Mouse (Mus musculus) forebrain, embryonic 15.5 days (tissue): ENCODE measurements around the gene Camk2n2. TPM values are rescaled to one million over a fixed set of nuclear protein-coding genes. Genes with fewer than 3 reads are reported as not detected.

Source experiments
- ATAC-seq: fragments of 200-750 bp; cut with Nextera tagmentation; replicated peaks from 2 replicates; pipeline ENCODE4 v1.8.0; 2017; ENCODE audit warnings: mild to moderate bottlenecking, moderate TSS enrichment, moderate library complexity
- H3K27ac ChIP-seq: fragments of 300-500 bp; sonication (generic); replicated peaks from 2 replicates; pipeline ENCODE4 v1.5.1; 2015; ENCODE audit warnings: mild to moderate bottlenecking, inconsistent platforms
- H3K27me3 ChIP-seq: fragments of 300-500 bp; sonication (generic); 2 replicates; pipeline ENCODE4 v1.6.1; 2015; ENCODE audit warnings: inconsistent platforms
- H3K36me3 ChIP-seq: fragments of 300-500 bp; sonication (generic); 2 replicates; pipeline ENCODE4 v1.6.1; 2015; ENCODE audit warnings: mild to moderate bottlenecking, inconsistent platforms
- H3K4me1 ChIP-seq: fragments of 300-500 bp; sonication (generic); 2 replicates; pipeline ENCODE4 v1.6.1; 2015; ENCODE audit warnings: inconsistent platforms
- H3K4me2 ChIP-seq: fragments of 300-500 bp; sonication (generic); replicated peaks from 2 replicates; pipeline ENCODE4 v1.6.1; 2015; ENCODE audit warnings: mild to moderate bottlenecking, inconsistent platforms
- H3K4me3 ChIP-seq: fragments of 300-500 bp; sonication (generic); 2 replicates; pipeline ENCODE4 v1.5.1; 2015; ENCODE audit warnings: mild to moderate bottlenecking, inconsistent platforms
- H3K9ac ChIP-seq: fragments of 300-500 bp; sonication (generic); replicated peaks from 2 replicates; pipeline ENCODE4 v1.6.1; 2015; ENCODE audit warnings: mild to moderate bottlenecking, inconsistent platforms
- H3K9me3 ChIP-seq: fragments of 300-500 bp; sonication (generic); 2 replicates; pipeline ENCODE4 v1.6.1; 2016; ENCODE audit warnings: inconsistent platforms
- WGBS: fragments of 180-500 bp; shearing (Covaris S2); methylation state at CpG from one replicate; pipeline ENCODE4 v1.1.7; 2015; ENCODE audit warnings: mixed read lengths; 5-methylcytosine and 5-hydroxymethylcytosine counted together
- polyA plus RNA-seq: library from polyadenylated mRNA; unstranded; fragments of >200 nt; fragmentation: Nextera tagmentation; extraction: Ambion mirVana; gene quantifications from 2 replicates; pipeline ENCODE4 v1.2.1, GENCODE M21; 2015

The Camk2n2 gene
- polyA plus RNA-seq, 1 experiment from 2014 or later = 20.9 TPM

DNA sequence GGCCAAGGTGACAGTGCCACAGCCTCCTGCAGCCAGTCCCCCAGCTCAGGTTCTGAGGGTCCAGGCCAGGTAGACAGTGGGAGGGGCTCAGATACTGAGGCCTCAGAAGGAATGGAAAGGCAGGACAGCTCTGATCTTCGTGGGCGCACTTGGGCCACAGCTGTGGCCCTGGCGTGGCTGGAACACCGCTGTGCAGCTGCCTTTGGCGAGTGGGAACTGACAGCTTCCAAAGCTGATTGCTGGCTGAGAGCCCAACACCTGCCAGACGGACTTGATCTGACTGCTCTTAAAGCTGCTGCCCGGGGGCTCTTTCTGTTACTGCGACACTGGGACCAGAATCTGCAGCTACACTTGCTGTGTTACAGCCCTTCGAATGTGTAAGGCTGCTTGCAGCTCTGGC is 16.4 kb downstream of the Camk2n2 start:
- H3K4me1 ChIP-seq = peaks cover 11% of the 10 kb centered on the region
- no peak overlapping the region for H3K4me2 ChIP-seq
- WGBS = 43% methylated on average over 9 of the region's 9 CpGs
- peaks cover 39% of the 10 kb centered on the region for H3K36me3 ChIP-seq
- no peak overlapping the region for H3K4me3 ChIP-seq
- H3K27me3 ChIP-seq = no peaks in the 10 kb centered on the region
- no peak overlapping the region for H3K9ac ChIP-seq
- no peaks in the 10 kb centered on the region for H3K9me3 ChIP-seq
- H3K27ac ChIP-seq = no peak overlapping the region; the same call in 1 of the 2 replicates
- 0 out of 2 replicates have a peak, but pooled peaks have one; percentile 34 for ATAC-seq

DNA sequence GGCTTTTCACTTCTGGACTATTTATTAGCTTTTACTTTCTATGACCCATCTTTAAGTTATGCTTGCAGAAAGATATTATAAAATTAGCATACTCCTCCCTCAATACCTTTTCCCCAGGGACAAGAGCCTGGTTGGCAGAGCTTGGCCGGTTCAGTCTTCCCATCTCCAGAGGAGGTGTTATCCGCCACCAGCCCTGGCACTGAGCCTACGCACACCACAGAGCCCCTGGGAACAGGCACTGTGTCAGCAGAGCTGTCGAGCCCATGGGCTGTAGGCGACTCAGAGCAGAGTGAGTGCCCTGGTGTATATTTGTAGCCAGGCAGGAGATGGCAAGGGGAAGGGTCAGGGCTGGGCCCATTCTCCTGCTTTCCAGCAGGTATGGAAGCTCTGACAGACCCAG is 20.6 kb downstream of the Camk2n2 start:
- H3K9me3 ChIP-seq = no peaks in the 10 kb centered on the region
- H3K36me3 ChIP-seq = peaks cover 15% of the 10 kb centered on the region; the same call in 1 of the 2 replicates
- no peak overlapping the region for H3K4me3 ChIP-seq
- no peak overlapping the region for H3K4me2 ChIP-seq
- H3K9ac ChIP-seq = no peak overlapping the region
- no peak for ATAC-seq
- 0 out of 2 replicates have a peak, but pooled peaks cover 5% of the 10 kb centered on the region for H3K27me3 ChIP-seq
- H3K4me1 ChIP-seq = no peaks in the 10 kb centered on the region
- 60% methylated on average over 5 of the region's 5 CpGs for WGBS
- no peak overlapping the region for H3K27ac ChIP-seq

- no peaks in the 10 kb centered on the region for H3K36me3 ChIP-seq
- no peaks in the 10 kb centered on the region for H3K9me3 ChIP-seq
- no peak overlapping the region for H3K4me2 ChIP-seq
- no peak overlapping the region for H3K4me3 ChIP-seq
- no peak overlapping the region for H3K9ac ChIP-seq
- 79% methylated on average over 7 of the region's 7 CpGs for WGBS
- no peaks in the 10 kb centered on the region for H3K4me1 ChIP-seq
- ATAC-seq = no peak
- H3K27me3 ChIP-seq = peaks cover 25% of the 10 kb centered on the region
- no peak overlapping the region for H3K27ac ChIP-seq
These were observed 24.2 kb downstream of the Camk2n2 start for GRCm38 (mm10) chr16:20596687-20597441.

DNA sequence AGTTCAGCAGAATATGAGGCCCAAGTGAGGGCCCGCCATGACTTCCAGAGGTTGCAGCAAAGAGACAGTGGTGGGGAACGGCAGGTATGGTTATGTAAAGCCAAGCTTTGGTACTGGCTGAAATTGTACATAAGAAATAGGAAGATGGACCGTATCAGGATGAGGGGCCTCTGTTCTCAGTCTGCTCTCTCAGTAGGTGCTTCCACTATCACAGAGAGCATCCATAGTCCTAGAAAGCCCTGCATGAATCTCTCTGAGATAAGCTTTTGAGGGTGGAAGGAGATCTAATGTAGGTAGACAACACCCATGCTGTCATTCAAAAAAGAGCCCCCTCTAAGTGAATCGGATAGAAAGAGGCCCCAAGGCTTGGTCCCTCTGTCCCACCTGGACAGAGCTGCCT is 25.4 kb downstream of the Camk2n2 start:
- WGBS = 86% methylated on average over 4 of the region's 4 CpGs
- no peak overlapping the region for H3K4me2 ChIP-seq
- H3K4me3 ChIP-seq = no peak overlapping the region
- H3K27ac ChIP-seq = no peak overlapping the region
- peaks cover 36% of the 10 kb centered on the region for H3K27me3 ChIP-seq
- H3K4me1 ChIP-seq = peaks cover 7% of the 10 kb centered on the region
- no peak for ATAC-seq
- no peak overlapping the region for H3K9ac ChIP-seq
- no peaks in the 10 kb centered on the region for H3K36me3 ChIP-seq
- H3K9me3 ChIP-seq = no peaks in the 10 kb centered on the region

DNA sequence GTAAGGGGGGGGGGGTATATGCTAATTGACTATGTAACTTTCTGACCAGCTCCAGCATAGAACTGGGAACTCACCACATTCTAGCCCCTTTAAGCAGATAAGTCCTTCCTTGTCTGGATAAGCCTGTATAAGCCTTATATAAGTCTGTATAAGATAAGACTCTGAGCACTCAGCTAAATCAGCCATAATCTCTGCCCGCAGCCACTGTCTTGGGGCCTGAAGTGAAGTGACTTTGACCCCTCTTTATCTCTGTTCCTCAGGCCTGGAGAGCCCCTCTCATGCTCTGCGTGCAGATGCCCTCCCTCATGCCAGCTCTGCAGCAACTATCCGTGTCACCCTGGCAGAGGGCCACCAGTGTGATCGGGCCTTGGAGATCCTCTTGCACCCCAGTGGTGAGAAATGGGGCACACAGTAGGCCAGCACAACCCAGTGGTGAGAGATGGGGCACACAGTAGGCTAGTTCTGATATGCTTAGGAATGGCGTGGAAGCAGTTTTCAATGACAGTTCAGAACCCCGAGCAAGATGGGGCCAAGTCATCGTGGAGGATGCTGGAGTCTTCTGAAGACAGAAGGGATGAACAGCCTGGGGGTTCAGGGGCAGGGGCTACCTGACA is 25.9 kb downstream of the Camk2n2 start:
- Histone ChIP-seq H3K4me1 (peaks cover 13% of the 10 kb centered on the region), H3K9me3 (no peaks in the 10 kb centered on the region), H3K4me3 (no peak overlapping the region), H3K27ac (no peak overlapping the region), H3K27me3 (peaks cover 42% of the 10 kb centered on the region), H3K36me3 (no peaks in the 10 kb centered on the region), H3K9ac (no peak overlapping the region), H3K4me2 (no peak overlapping the region)
- 88% methylated on average over 7 of the region's 7 CpGs for WGBS
- no peak for ATAC-seq

DNA sequence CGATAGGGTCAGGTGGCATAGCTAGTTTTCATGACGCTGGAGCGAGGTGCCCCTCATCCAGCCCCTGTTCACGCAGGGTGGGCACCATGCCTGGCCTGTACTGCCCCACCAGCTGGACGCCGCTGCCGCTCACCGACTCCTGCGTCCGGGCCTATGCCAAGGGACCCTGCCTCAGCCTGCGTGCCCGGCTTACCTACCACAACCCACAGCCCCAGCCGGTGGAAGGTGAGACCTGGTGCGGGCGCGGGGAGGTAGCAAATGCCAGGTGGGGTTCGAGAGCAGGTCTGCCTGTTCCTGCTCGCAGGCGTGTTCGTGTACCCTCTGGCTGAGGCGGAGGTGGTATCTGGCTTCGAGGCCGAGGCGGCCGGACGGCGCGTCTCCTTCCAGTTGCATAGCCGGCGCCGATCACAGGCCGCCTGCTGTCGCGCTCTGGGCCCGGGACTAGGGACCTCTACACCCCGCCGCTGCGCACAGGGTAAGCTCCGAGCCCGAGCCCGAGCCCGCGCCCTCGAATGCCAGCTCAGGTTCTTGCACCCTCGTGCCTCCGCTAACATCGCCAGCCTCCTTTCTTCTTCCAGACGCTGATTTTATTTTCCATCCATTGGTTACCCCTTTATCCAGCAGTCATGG is 29.9 kb downstream of the Camk2n2 start:
- Histone ChIP-seq H3K9me3 (no peaks in the 10 kb centered on the region), H3K36me3 (no peaks in the 10 kb centered on the region), H3K4me2 (peak overlapping the region; percentile 98), H3K4me1 (peaks cover 23% of the 10 kb centered on the region), H3K9ac (no peak overlapping the region), H3K27me3 (peaks cover 56% of the 10 kb centered on the region), H3K4me3 (peak overlapping the region; percentile 14), H3K27ac (no peak overlapping the region)
- 3% methylated on average over 44 of the region's 48 CpGs for WGBS
- ATAC-seq = 0 out of 2 replicates have a peak, but pooled peaks have one; percentile 9

DNA sequence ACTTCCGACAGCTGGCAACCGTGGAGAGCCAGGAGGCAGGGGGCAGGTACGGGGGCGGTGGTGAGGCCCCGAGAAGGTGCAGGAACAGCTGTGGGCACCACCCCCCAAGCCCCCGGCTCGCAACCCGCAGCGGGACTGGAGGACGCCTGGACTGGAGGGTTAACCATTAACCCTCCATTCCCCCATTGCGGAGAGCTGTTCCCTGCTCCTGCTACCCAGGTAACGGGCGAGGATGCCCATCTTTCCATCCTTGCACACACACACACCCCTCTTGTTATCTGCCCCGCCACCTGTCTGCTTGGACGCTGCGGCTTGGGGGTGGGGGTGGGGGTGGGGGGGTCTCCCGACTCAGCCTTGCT is 30.4 kb downstream of the Camk2n2 start:
- Histone ChIP-seq H3K4me1 (peaks cover 23% of the 10 kb centered on the region), H3K9me3 (no peaks in the 10 kb centered on the region), H3K27ac (no peak overlapping the region), H3K36me3 (no peaks in the 10 kb centered on the region), H3K4me2 (peak overlapping the region; percentile 98), H3K9ac (no peak overlapping the region), H3K27me3 (peaks cover 51% of the 10 kb centered on the region), H3K4me3 (peak overlapping the region; percentile 61)
- 2% methylated on average over 17 of the region's 17 CpGs for WGBS
- 0 out of 2 replicates have a peak, but pooled peaks have one; percentile 3 for ATAC-seq

DNA sequence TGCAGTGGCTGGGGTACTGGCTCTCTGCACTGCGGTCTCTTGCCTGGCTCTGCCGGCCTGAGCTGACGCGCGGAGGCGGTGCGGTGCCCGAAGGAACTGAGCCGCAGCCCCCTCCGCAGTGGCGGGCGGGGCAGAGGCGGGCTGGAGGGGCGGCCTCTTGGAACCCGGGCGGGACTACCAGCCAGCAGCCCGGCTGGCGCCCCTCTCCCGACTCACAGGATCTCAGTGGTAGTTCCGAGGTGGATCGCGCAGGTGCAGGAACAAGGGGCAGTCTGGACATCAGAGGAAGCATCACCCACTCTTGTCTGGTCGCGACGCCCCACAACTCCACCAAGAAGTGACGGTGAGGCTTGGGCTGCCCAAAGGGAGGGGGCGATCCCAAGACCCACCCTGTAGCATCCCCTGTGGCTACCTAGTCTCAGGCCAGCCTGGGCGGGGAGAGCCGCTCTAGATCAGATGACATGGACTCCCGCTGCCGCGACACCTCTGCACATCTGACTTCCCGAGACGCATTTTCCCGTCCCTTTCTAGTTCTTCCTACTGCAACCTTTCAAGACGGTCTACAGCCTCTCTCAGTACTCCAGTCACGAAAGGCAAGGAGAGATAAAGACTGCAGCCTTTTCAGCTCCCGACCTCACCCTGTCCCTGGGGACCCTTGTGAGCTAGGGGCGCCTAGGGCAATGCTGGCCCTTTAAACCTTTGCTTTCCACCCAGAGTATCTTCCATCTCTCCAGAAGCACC is 31.0 kb downstream of the Camk2n2 start:
- peaks cover 51% of the 10 kb centered on the region for H3K27me3 ChIP-seq
- no peak overlapping the region for H3K27ac ChIP-seq

DNA sequence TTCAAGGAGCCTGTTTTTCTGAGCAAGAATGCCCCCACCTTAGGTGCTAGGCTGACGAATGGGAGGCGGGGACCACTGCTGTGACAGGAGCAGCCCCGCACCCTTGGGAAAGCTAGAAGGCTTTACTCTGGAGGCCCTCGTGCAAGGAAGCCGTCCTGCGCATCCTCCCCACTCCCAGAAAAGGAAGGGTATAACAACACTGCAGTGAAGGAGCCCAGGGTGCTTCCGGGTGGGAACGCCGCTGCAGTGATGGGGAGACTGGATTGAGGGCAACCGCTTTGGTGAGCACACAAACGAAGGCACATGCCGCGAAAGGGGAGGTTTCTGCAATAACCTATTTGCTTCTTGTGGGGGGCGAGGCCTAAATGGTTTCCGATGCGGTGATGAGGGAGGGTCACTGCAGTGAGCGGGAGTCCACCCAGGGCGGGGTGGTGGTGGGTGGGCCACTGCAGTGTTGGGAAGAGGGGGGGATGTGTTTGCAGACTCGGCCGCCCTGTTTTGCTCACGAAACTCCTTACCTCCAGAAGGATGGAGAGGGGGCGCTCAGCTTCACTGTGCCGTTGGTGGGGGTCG is 31.6 kb downstream of the Camk2n2 start, which contains the start of gene Vwa5b2:
Gene Vwa5b2 (plus strand): TSS at position 106 of the 573 bp plus-strand sequence.
- 1% methylated on average over 24 of the region's 24 CpGs for WGBS
- Histone ChIP-seq H3K9ac (peak within 1 kb of the TSS; percentile 57), H3K27me3 (peaks cover 51% of the 10 kb centered on the region), H3K4me3 (peak within 1 kb of the TSS; percentile 61), H3K27ac (no peak within 1 kb of the TSS; the same call in 1 of the 2 replicates), H3K4me1 (peaks cover 23% of the 10 kb centered on the region), H3K36me3 (no peaks in the 10 kb centered on the region), H3K9me3 (no peaks in the 10 kb centered on the region), H3K4me2 (peak within 1 kb of the TSS; percentile 98)
- peak; percentile 73 for ATAC-seq

More for the DNA sequence above, 31.0 kb downstream of the Camk2n2 start:
- H3K9ac ChIP-seq = peak overlapping the region; percentile 57
- ATAC-seq = peak; percentile 87
- H3K36me3 ChIP-seq = no peaks in the 10 kb centered on the region
- WGBS = under 1% methylated on average over 39 of the region's 39 CpGs
- H3K4me2 ChIP-seq = peak overlapping the region; percentile 98
- H3K9me3 ChIP-seq = no peaks in the 10 kb centered on the region
- H3K4me3 ChIP-seq = peak overlapping the region; percentile 61
- H3K4me1 ChIP-seq = peaks cover 23% of the 10 kb centered on the region
